Mouse (Mus musculus): ENCODE measurements around the gene Barx2. TPM values are rescaled to one million over a fixed set of nuclear protein-coding genes. Genes with fewer than 3 reads are reported as not detected.

Barx2 gene
- polyA plus RNA-seq, 1 experiment: not detected

DNA sequence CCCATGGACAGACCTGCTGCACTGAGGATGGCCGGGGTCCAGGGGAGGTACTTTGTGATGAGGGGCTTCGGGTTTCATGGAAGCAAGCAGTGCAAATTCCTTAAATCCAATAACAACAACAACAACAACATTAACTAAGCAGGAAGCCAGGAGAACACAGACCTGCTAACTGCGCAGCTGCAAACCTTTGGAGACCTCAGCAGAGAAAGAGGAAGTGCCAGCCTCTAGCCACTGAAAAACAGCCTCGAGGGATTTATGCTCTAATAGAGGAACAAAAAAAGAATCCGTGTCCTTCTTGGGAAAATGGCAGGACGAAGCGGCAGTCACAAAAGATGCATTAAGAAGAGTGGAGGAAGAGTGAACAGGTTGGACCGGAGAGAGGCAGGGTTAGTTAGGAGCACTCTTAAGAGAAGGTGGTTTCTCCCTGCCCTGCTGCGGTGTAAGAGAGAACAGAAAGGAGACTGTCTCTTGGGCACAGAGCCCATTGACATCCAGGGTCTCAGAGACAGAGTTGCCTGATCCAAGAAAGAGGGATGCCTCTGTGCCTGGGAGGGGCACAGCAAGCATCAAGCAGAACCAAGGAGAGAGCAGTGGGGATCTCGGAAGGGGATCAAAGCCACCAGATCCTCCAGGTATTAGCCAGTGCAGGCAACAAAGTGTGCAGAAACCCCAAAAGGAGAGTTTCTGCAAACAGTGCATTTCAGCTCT is 72.0 kb downstream of the Barx2 start:
- Histone ChIP-seq H3K4me3 (ENCODE audit: insufficient read depth, poor library complexity, severe bottlenecking) (no peak overlapping the region), H3ac (ENCODE audit: control insufficient read depth, insufficient read length, low read depth) (no peak overlapping the region), H3K36me3 (ENCODE audit: control insufficient read depth, insufficient read depth) (no peaks in the 10 kb centered on the region), H3K79me2 (ENCODE audit: control insufficient read depth, insufficient read depth) (no peaks in the 10 kb centered on the region), H3K27me3 (ENCODE audit: control insufficient read depth, insufficient read depth, insufficient read length) (peaks cover 32% of the 10 kb centered on the region), H3K79me3 (ENCODE audit: low read depth) (no peaks in the 10 kb centered on the region)
- TF ChIP-seq MYOG (IDR thresholded peaks at IDR 0.05; ENCODE audit: control insufficient read depth, extremely low read depth, insufficient read length) (no peak), MAX (IDR thresholded peaks at IDR 0.05) (no peak), CTCF (IDR thresholded peaks at IDR 0.05; ENCODE audit: control insufficient read depth, insufficient read depth, insufficient read length) (no peak), USF1 (IDR thresholded peaks at IDR 0.05; ENCODE audit: low read depth) (no peak), CEBPB (IDR thresholded peaks at IDR 0.05; ENCODE audit: low read depth) (no peak), MYOD1 (IDR thresholded peaks at IDR 0.05; ENCODE audit: control insufficient read depth, insufficient read length, low read depth) (no peak), FOSL1 (IDR thresholded peaks at IDR 0.05; ENCODE audit: insufficient read depth, low read length, poor library complexity, severe bottlenecking) (no peak)

GRCm38 (mm10) chr9:31840571-31840970 is 72.7 kb downstream of the Barx2 start:
- H3K27me3 ChIP-seq (ENCODE audit: control insufficient read depth, insufficient read depth, insufficient read length): peaks cover 30% of the 10 kb centered on the region
- H3K79me2 ChIP-seq (ENCODE audit: control insufficient read depth, insufficient read depth): no peaks in the 10 kb centered on the region
- H3ac ChIP-seq (ENCODE audit: control insufficient read depth, insufficient read length, low read depth): no peak overlapping the region
- TF ChIP-seq FOSL1 (IDR thresholded peaks at IDR 0.05; ENCODE audit: insufficient read depth, low read length, poor library complexity, severe bottlenecking) (no peak), CTCF (IDR thresholded peaks at IDR 0.05; ENCODE audit: control insufficient read depth, insufficient read depth, insufficient read length) (no peak), MYOG (IDR thresholded peaks at IDR 0.05; ENCODE audit: control insufficient read depth, extremely low read depth, insufficient read length) (no peak), MAX (IDR thresholded peaks at IDR 0.05) (no peak), MYOD1 (IDR thresholded peaks at IDR 0.05; ENCODE audit: control insufficient read depth, insufficient read length, low read depth) (no peak)
- H3K4me3 ChIP-seq (ENCODE audit: insufficient read depth, poor library complexity, severe bottlenecking): no peak overlapping the region
- H3K79me3 ChIP-seq (ENCODE audit: low read depth): no peaks in the 10 kb centered on the region
- H3K36me3 ChIP-seq (ENCODE audit: control insufficient read depth, insufficient read depth): no peaks in the 10 kb centered on the region

DNA sequence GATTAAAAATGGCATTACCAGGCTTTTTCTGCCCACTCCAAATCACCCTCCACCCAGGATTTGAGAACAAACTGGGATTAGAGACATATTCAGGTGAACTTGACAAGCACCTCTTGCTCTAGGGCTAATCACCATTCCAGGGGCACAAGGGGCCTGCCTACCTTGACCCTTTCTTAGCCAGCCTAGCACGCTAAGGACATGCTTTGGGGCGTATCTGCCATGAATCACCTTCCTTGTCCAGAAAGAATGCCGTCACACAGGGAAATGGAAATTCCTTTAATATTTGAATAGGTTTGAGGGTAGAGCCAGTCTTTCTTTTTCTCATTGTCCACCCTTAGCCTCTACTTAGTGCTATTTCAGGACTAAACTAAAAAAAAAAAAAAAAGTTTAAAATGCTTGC is 73.2 kb downstream of the Barx2 start:
- Histone ChIP-seq H3K4me3 (ENCODE audit: insufficient read depth, poor library complexity, severe bottlenecking) (no peak overlapping the region), H3ac (ENCODE audit: control insufficient read depth, insufficient read length, low read depth) (no peak overlapping the region), H3K36me3 (ENCODE audit: control insufficient read depth, insufficient read depth) (no peaks in the 10 kb centered on the region), H3K27me3 (ENCODE audit: control insufficient read depth, insufficient read depth, insufficient read length) (peaks cover 30% of the 10 kb centered on the region), H3K79me2 (ENCODE audit: control insufficient read depth, insufficient read depth) (no peaks in the 10 kb centered on the region), H3K79me3 (ENCODE audit: low read depth) (no peaks in the 10 kb centered on the region)
- TF ChIP-seq FOSL1 (IDR thresholded peaks at IDR 0.05; ENCODE audit: insufficient read depth, low read length, poor library complexity, severe bottlenecking): no peak
- no peak for TF ChIP-seq MYOG (IDR thresholded peaks at IDR 0.05; ENCODE audit: control insufficient read depth, extremely low read depth, insufficient read length)
- no peak for TF ChIP-seq CTCF (IDR thresholded peaks at IDR 0.05; ENCODE audit: control insufficient read depth, insufficient read depth, insufficient read length)
- no peak for TF ChIP-seq CEBPB (IDR thresholded peaks at IDR 0.05; ENCODE audit: low read depth)
- no peak for TF ChIP-seq MYOD1 (IDR thresholded peaks at IDR 0.05; ENCODE audit: control insufficient read depth, insufficient read length, low read depth)
- TF ChIP-seq USF1 (IDR thresholded peaks at IDR 0.05; ENCODE audit: low read depth): no peak
- no peak for TF ChIP-seq MAX (IDR thresholded peaks at IDR 0.05)

- H3K4me3 ChIP-seq (ENCODE audit: insufficient read depth, poor library complexity, severe bottlenecking): no peak overlapping the region
- H3K27me3 ChIP-seq (ENCODE audit: control insufficient read depth, insufficient read depth, insufficient read length): peaks cover 24% of the 10 kb centered on the region
- no peak overlapping the region for H3ac ChIP-seq (ENCODE audit: control insufficient read depth, insufficient read length, low read depth)
- no peaks in the 10 kb centered on the region for H3K36me3 ChIP-seq (ENCODE audit: control insufficient read depth, insufficient read depth)
- H3K79me3 ChIP-seq (ENCODE audit: low read depth): no peaks in the 10 kb centered on the region
- no peaks in the 10 kb centered on the region for H3K79me2 ChIP-seq (ENCODE audit: control insufficient read depth, insufficient read depth)
- no peak for TF ChIP-seq MYOD1 (IDR thresholded peaks at IDR 0.05; ENCODE audit: control insufficient read depth, insufficient read length, low read depth)
- no peak for TF ChIP-seq MYOG (IDR thresholded peaks at IDR 0.05; ENCODE audit: control insufficient read depth, extremely low read depth, insufficient read length)
- TF ChIP-seq CTCF (IDR thresholded peaks at IDR 0.05; ENCODE audit: control insufficient read depth, insufficient read depth, insufficient read length): no peak
- TF ChIP-seq CEBPB (IDR thresholded peaks at IDR 0.05; ENCODE audit: low read depth): no peak
- no peak for TF ChIP-seq MAX (IDR thresholded peaks at IDR 0.05)
- TF ChIP-seq FOSL1 (IDR thresholded peaks at IDR 0.05; ENCODE audit: insufficient read depth, low read length, poor library complexity, severe bottlenecking): no peak
- TF ChIP-seq USF1 (IDR thresholded peaks at IDR 0.05; ENCODE audit: low read depth): no peak
These were observed 73.9 kb downstream of the Barx2 start for GRCm38 (mm10) chr9:31839106-31840027.

DNA sequence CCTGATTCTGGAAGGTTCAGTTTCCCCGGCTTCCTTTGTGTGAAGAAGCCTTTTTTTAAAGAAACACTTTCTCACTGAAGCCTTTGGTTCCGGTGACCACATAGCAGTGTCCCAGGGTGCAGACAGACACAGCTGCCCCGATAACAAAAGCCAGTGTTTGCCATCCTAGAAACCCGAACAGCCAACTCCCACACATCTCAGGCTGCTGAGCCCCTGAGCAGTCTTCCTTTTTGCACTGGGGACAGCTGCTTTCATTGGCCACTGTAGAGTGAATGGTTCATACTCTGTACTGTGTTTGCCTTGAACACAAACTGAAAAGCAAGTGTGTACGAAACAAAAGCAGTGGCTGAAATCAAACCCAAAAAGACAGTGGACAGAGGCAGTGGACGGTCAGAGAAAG is 75.2 kb downstream of the Barx2 start:
- no peaks in the 10 kb centered on the region for H3K79me2 ChIP-seq (ENCODE audit: control insufficient read depth, insufficient read depth)
- peaks cover 23% of the 10 kb centered on the region for H3K27me3 ChIP-seq (ENCODE audit: control insufficient read depth, insufficient read depth, insufficient read length)
- no peaks in the 10 kb centered on the region for H3K36me3 ChIP-seq (ENCODE audit: control insufficient read depth, insufficient read depth)
- no peak overlapping the region for H3ac ChIP-seq (ENCODE audit: control insufficient read depth, insufficient read length, low read depth)
- no peaks in the 10 kb centered on the region for H3K79me3 ChIP-seq (ENCODE audit: low read depth)
- H3K4me3 ChIP-seq (ENCODE audit: insufficient read depth, poor library complexity, severe bottlenecking): no peak overlapping the region
- no peak for TF ChIP-seq CEBPB (IDR thresholded peaks at IDR 0.05; ENCODE audit: low read depth)
- no peak for TF ChIP-seq MYOD1 (IDR thresholded peaks at IDR 0.05; ENCODE audit: control insufficient read depth, insufficient read length, low read depth)
- no peak for TF ChIP-seq FOSL1 (IDR thresholded peaks at IDR 0.05; ENCODE audit: insufficient read depth, low read length, poor library complexity, severe bottlenecking)
- TF ChIP-seq USF1 (IDR thresholded peaks at IDR 0.05; ENCODE audit: low read depth): no peak
- TF ChIP-seq MAX (IDR thresholded peaks at IDR 0.05): no peak
- no peak for TF ChIP-seq MYOG (IDR thresholded peaks at IDR 0.05; ENCODE audit: control insufficient read depth, extremely low read depth, insufficient read length)
- no peak for TF ChIP-seq CTCF (IDR thresholded peaks at IDR 0.05; ENCODE audit: control insufficient read depth, insufficient read depth, insufficient read length)

Measured in C2C12 (cell line).